Mouse (Mus musculus) midbrain, embryonic 11.5 days (tissue): ENCODE data around the gene Jak1. TPM values are rescaled to one million over a fixed set of nuclear protein-coding genes. Genes with fewer than 3 reads are reported as not detected.

Experiments
- ATAC-seq: fragments of 200-750 bp; cut with Nextera tagmentation; 2 replicates; pipeline ENCODE4 v1.8.0; 2017; ENCODE audit warnings: moderate TSS enrichment, moderate library complexity; ENCODE audit not compliant: low FRiP score
- DNase-seq: peaks from one replicate; pipeline ENCODE4 v3.0.0; 2015; ENCODE audit warnings: low spot score; ENCODE audit errors: missing footprints
- H3K27ac ChIP-seq: fragments of 300-500 bp; sonication (generic); 2 replicates; pipeline ENCODE4 v1.5.1; 2014; ENCODE audit warnings: low read depth, low read length
- H3K27me3 ChIP-seq: fragments of 300-500 bp; sonication (generic); 2 replicates; pipeline ENCODE4 v1.6.1; 2014; ENCODE audit warnings: mild to moderate bottlenecking, low read length, moderate library complexity, mixed read lengths; ENCODE audit not compliant: control insufficient read depth, insufficient read depth
- H3K36me3 ChIP-seq: fragments of 300-500 bp; sonication (generic); 2 replicates; pipeline ENCODE4 v1.6.1; 2014; ENCODE audit warnings: mild to moderate bottlenecking, low read length, moderate library complexity, mixed read lengths; ENCODE audit not compliant: control insufficient read depth, insufficient read depth
- H3K4me1 ChIP-seq: fragments of 300-500 bp; sonication (generic); 2 replicates; pipeline ENCODE4 v1.6.1; 2014; ENCODE audit warnings: low read length; ENCODE audit not compliant: control insufficient read depth, insufficient read depth
- H3K4me2 ChIP-seq: fragments of 300-500 bp; sonication (generic); 2 replicates; pipeline ENCODE4 v1.6.1; 2014; ENCODE audit warnings: mild to moderate bottlenecking, moderate library complexity
- H3K4me3 ChIP-seq: fragments of 300-500 bp; sonication (generic); 2 replicates; pipeline ENCODE4 v1.5.1; 2014; ENCODE audit warnings: low read depth, low read length
- H3K9ac ChIP-seq: fragments of 300-500 bp; sonication (generic); 2 replicates; pipeline ENCODE4 v1.6.1; 2014; ENCODE audit warnings: low read length
- H3K9me3 ChIP-seq: fragments of 300-500 bp; sonication (generic); 2 replicates; pipeline ENCODE4 v1.6.1; 2016; ENCODE audit warnings: low read length; ENCODE audit not compliant: control insufficient read depth
- WGBS: fragments of 180-500 bp; shearing (Covaris S2); extraction: QIAGEN DNeasy Blood & Tissue Kit; methylation state at CpG from one replicate; pipeline ENCODE4 v1.1.7; 2014; 5-methylcytosine and 5-hydroxymethylcytosine counted together
- polyA plus RNA-seq: library from polyadenylated mRNA; unstranded; fragments of >200 nt; fragmentation: Nextera tagmentation; extraction: Ambion mirVana; gene quantifications from 2 replicates; pipeline ENCODE4 v1.2.1, GENCODE M21; 2014

Jak1 gene
- polyA plus RNA-seq, 1 experiment from 2014 or later = 52.2 TPM

GRCm38 (mm10) chr4:101216286-101216685, 48.8 kb downstream of the Jak1 start:
- DNase-seq (no peak), ATAC-seq (no peak)
- 89% methylated on average over 4 of the region's 4 CpGs for WGBS
- Histone ChIP-seq H3K27ac (no peak overlapping the region), H3K4me3 (no peak overlapping the region), H3K4me1 (no peaks in the 10 kb centered on the region), H3K4me2 (no peak overlapping the region), H3K9ac (no peak overlapping the region), H3K27me3 (no peaks in the 10 kb centered on the region), H3K9me3 (no peaks in the 10 kb centered on the region), H3K36me3 (no peaks in the 10 kb centered on the region)

- no peak overlapping the region for H3K9ac ChIP-seq
- no peaks in the 10 kb centered on the region for H3K27me3 ChIP-seq
- H3K4me2 ChIP-seq = no peak overlapping the region
- H3K4me1 ChIP-seq = no peaks in the 10 kb centered on the region
- H3K36me3 ChIP-seq = no peaks in the 10 kb centered on the region
- DNase-seq (no peak), ATAC-seq (no peak)
- 95% methylated on average over 2 of the region's 2 CpGs for WGBS
- no peaks in the 10 kb centered on the region for H3K9me3 ChIP-seq
- H3K4me3 ChIP-seq = no peak overlapping the region
- no peak overlapping the region for H3K27ac ChIP-seq
Measured at GRCm38 (mm10) chr4:101213477-101213876, 51.6 kb downstream of the Jak1 start.

- Histone ChIP-seq H3K9ac (no peak overlapping the region), H3K27me3 (no peaks in the 10 kb centered on the region), H3K27ac (no peak overlapping the region), H3K4me3 (no peak overlapping the region), H3K36me3 (no peaks in the 10 kb centered on the region), H3K4me2 (no peak overlapping the region), H3K4me1 (no peaks in the 10 kb centered on the region), H3K9me3 (no peaks in the 10 kb centered on the region)
- ATAC-seq (no peak), DNase-seq (no peak)
- WGBS = 85% methylated on average over 2 of the region's 2 CpGs
Measured at GRCm38 (mm10) chr4:101207492-101207891, 57.6 kb downstream of the Jak1 start.

- Histone ChIP-seq H3K4me3 (no peak overlapping the region), H3K4me1 (no peaks in the 10 kb centered on the region), H3K9me3 (no peaks in the 10 kb centered on the region), H3K9ac (no peak overlapping the region), H3K27ac (no peak overlapping the region), H3K36me3 (no peaks in the 10 kb centered on the region), H3K4me2 (no peak overlapping the region), H3K27me3 (no peaks in the 10 kb centered on the region)
- no peak for ATAC-seq
- DNase-seq = no peak
- WGBS = 86% methylated on average over 1 of the region's 1 CpGs
Measured at GRCm38 (mm10) chr4:101203518-101203917, 61.6 kb downstream of the Jak1 start.

GRCm38 (mm10) chr4:101202626-101203025, 62.5 kb downstream of the Jak1 start:
- Histone ChIP-seq H3K4me2 (no peak overlapping the region), H3K9me3 (no peaks in the 10 kb centered on the region), H3K36me3 (no peaks in the 10 kb centered on the region), H3K27ac (no peak overlapping the region), H3K4me1 (no peaks in the 10 kb centered on the region), H3K27me3 (no peaks in the 10 kb centered on the region), H3K4me3 (no peak overlapping the region), H3K9ac (no peak overlapping the region)
- no peak for DNase-seq
- 93% methylated on average over 10 of the region's 10 CpGs for WGBS
- no peak for ATAC-seq

GRCm38 (mm10) chr4:101199433-101200081, 65.5 kb downstream of the Jak1 start:
- no peak overlapping the region for H3K9ac ChIP-seq
- no peaks in the 10 kb centered on the region for H3K27me3 ChIP-seq
- ATAC-seq (no peak), DNase-seq (no peak)
- H3K4me2 ChIP-seq = no peak overlapping the region
- no peak overlapping the region for H3K4me3 ChIP-seq
- H3K9me3 ChIP-seq = no peaks in the 10 kb centered on the region
- no peak overlapping the region for H3K27ac ChIP-seq
- H3K36me3 ChIP-seq = no peaks in the 10 kb centered on the region
- H3K4me1 ChIP-seq = no peaks in the 10 kb centered on the region
- 91% methylated on average over 8 of the region's 8 CpGs for WGBS

GRCm38 (mm10) chr4:101198333-101198732, 66.7 kb downstream of the Jak1 start:
- Histone ChIP-seq H3K4me3 (no peak overlapping the region), H3K9ac (no peak overlapping the region), H3K4me2 (no peak overlapping the region), H3K9me3 (no peaks in the 10 kb centered on the region), H3K36me3 (no peaks in the 10 kb centered on the region), H3K4me1 (no peaks in the 10 kb centered on the region), H3K27ac (no peak overlapping the region), H3K27me3 (no peaks in the 10 kb centered on the region)
- WGBS = 82% methylated on average over 2 of the region's 2 CpGs
- ATAC-seq = no peak
- no peak for DNase-seq

- 85% methylated on average over 9 of the region's 9 CpGs for WGBS
- Histone ChIP-seq H3K27me3 (no peaks in the 10 kb centered on the region), H3K36me3 (no peaks in the 10 kb centered on the region), H3K27ac (no peak overlapping the region), H3K9ac (no peak overlapping the region), H3K9me3 (no peaks in the 10 kb centered on the region), H3K4me3 (no peak overlapping the region), H3K4me1 (no peaks in the 10 kb centered on the region), H3K4me2 (no peak overlapping the region)
- ATAC-seq = no peak
- DNase-seq = no peak
Measured at GRCm38 (mm10) chr4:101197421-101198170, 67.5 kb downstream of the Jak1 start.

GRCm38 (mm10) chr4:101196407-101196806, 68.7 kb downstream of the Jak1 start:
- ATAC-seq = no peak
- Histone ChIP-seq H3K4me1 (no peaks in the 10 kb centered on the region), H3K4me2 (no peak overlapping the region), H3K36me3 (no peaks in the 10 kb centered on the region), H3K4me3 (no peak overlapping the region), H3K27me3 (no peaks in the 10 kb centered on the region), H3K9ac (no peak overlapping the region), H3K27ac (no peak overlapping the region), H3K9me3 (no peaks in the 10 kb centered on the region)
- no peak for DNase-seq
- WGBS = 90% methylated on average over 2 of the region's 2 CpGs
